Mouse (Mus musculus) embryonic fibroblast, embryonic 13.5 days (primary cell): ENCODE data around the gene Hnrnpab.

Source experiments
- CTCF ChIP-seq: IDR thresholded peaks from 2 replicates; pipeline ENCODE4 v1.5.1; 2011; ENCODE audit warnings: mild to moderate bottlenecking, control low read depth, low read length, moderate library complexity, borderline replicate concordance; ENCODE audit not compliant: insufficient read depth
- POLR2A ChIP-seq: IDR thresholded peaks from 2 replicates; pipeline ENCODE4 v1.6.1; 2011; ENCODE audit warnings: low read depth, mild to moderate bottlenecking, control low read depth, low read length, moderate library complexity

GRCm38 (mm10) chr11:51643761-51644160 lies 37.1 kb upstream of the Hnrnpab start:
- TF ChIP-seq POLR2A (no peak), CTCF (no peak)
